Mouse (Mus musculus) thymus, postnatal 0 days (tissue): Measurements from ENCODE around the gene Vmn1r121. TPM values are rescaled to one million over a fixed set of nuclear protein-coding genes. Genes with fewer than 3 reads are reported as not detected.
"Not testable (repeated sequence)": the region's sequence is repeated elsewhere in the genome, so short reads cannot be mapped to it uniquely, and the experiment has no call there.

Experiments used
- DNase-seq: peaks from one replicate; pipeline ENCODE4 v3.0.0-alpha.2; 2015; ENCODE audit warnings: low spot score
- polyA plus RNA-seq: library from polyadenylated mRNA; unstranded; fragments of >200 nt; fragmentation: Nextera tagmentation; extraction: Ambion mirVana; gene quantifications from 2 replicates; pipeline ENCODE4 v1.2.1, GENCODE M21; 2015

Gene Vmn1r121
- not detected in 2 replicates for polyA plus RNA-seq

GRCm38 (mm10) chr7:21098413-21098812 lies at the start of gene Vmn1r121:
Gene Vmn1r121 (minus strand): TSS chr7:21098513.
- DNase-seq, result not testable (repeated sequence)

- DNase-seq, result not testable (repeated sequence)
Measured at GRCm38 (mm10) chr7:21134028-21134427, 35.7 kb upstream of the Vmn1r121 start, which contains the start of gene Vmn1r122. Gene Vmn1r122 (minus strand): TSS chr7:21134128.

- DNase-seq, result not testable (repeated sequence)
Measured at GRCm38 (mm10) chr7:21053684-21054083, 44.6 kb downstream of the Vmn1r121 start, which contains the start of gene Vmn1r120. Gene Vmn1r120 (minus strand): TSS chr7:21053784.

Other genes with a start within 250 kb of the Vmn1r121 start
- gene Vmn1r116, start 226.3 kb downstream of the Vmn1r121 start, polyA plus RNA-seq, result not detected in 2 replicates
- gene Vmn1r117, start 214.4 kb downstream of the Vmn1r121 start, polyA plus RNA-seq, result not detected in 2 replicates
- gene Vmn1r118, start 186.2 kb downstream of the Vmn1r121 start, polyA plus RNA-seq, result not detected in 2 replicates
- gene Vmn1r119, start 86.1 kb downstream of the Vmn1r121 start, polyA plus RNA-seq, result not detected in 2 replicates
- gene Vmn1r120, start 44.7 kb downstream of the Vmn1r121 start, polyA plus RNA-seq, result not detected in 2 replicates
- not detected in 2 replicates for gene Vmn1r122, start 35.6 kb upstream of the Vmn1r121 start, polyA plus RNA-seq
- gene Vmn1r123, start 63.7 kb upstream of the Vmn1r121 start, polyA plus RNA-seq, result not detected in 2 replicates
- not detected in 2 replicates for gene Gm5157, start 91.9 kb upstream of the Vmn1r121 start, polyA plus RNA-seq
- gene Vmn1r124, start 162.1 kb upstream of the Vmn1r121 start, polyA plus RNA-seq, result not detected in 2 replicates
- not detected in 2 replicates for gene Vmn1r125, start 173.7 kb upstream of the Vmn1r121 start, polyA plus RNA-seq
- gene Vmn1r126, start 203.0 kb upstream of the Vmn1r121 start, polyA plus RNA-seq, result not detected in 2 replicates
- gene Vmn1r127, start 221.3 kb upstream of the Vmn1r121 start, polyA plus RNA-seq, result not detected in 2 replicates